Mouse (Mus musculus): ENCODE data around the gene Usp19.

- no peak for TF ChIP-seq POLR2A (IDR thresholded peaks at IDR 0.05; ENCODE audit: insufficient read depth, low read depth, low read length)
- no peak for TF ChIP-seq CTCF (IDR thresholded peaks at IDR 0.05; ENCODE audit: insufficient read depth, low read depth, low read length)
Measured at GRCm38 (mm10) chr9:108488403-108488802, 2.0 kb upstream of the Usp19 start.
